Mouse (Mus musculus) CH12.LX (cell line): ENCODE data around the gene Rbpjl. TPM values are rescaled to one million over a fixed set of nuclear protein-coding genes. Genes with fewer than 3 reads are reported as not detected.

Source experiments
- DNase-seq: peaks from one replicate; pipeline ENCODE4 v3.0.0-alpha.2; 2013; ENCODE audit errors: extremely low read depth
- H3K27ac ChIP-seq: 2 replicates; pipeline ENCODE4 v1.5.1; 2012; ENCODE audit warnings: low read depth, mild to moderate bottlenecking, control low read depth, moderate library complexity; ENCODE audit not compliant: insufficient read depth
- H3K27me3 ChIP-seq: replicated peaks from 2 replicates; pipeline ENCODE3; 2012; ENCODE audit warnings: inconsistent platforms
- H3K36me3 ChIP-seq, 2 experiments: replicated peaks in 1 of 2; 2 replicates each; pipeline versions ENCODE3 to v1.6.1; 2012; ENCODE audit warnings: inconsistent platforms in 1 of 2, low read length in 1 of 2, mild to moderate bottlenecking in 1 of 2, mixed read lengths in 1 of 2, moderate library complexity in 1 of 2; ENCODE audit not compliant: control insufficient read depth in 1 of 2, insufficient read depth in 1 of 2
- H3K4me1 ChIP-seq, 2 experiments: 2 replicates each; pipeline ENCODE4 v1.6.1; 2012; ENCODE audit warnings: inconsistent platforms in 1 of 2, moderate library complexity in 1 of 2; ENCODE audit not compliant: insufficient read depth in 2 of 2, control insufficient read depth in 1 of 2
- H3K4me2 ChIP-seq: 2 replicates; pipeline ENCODE4 v1.6.1; 2012; ENCODE audit warnings: low read depth, mild to moderate bottlenecking, control low read depth; ENCODE audit not compliant: poor library complexity, insufficient read depth, severe bottlenecking
- H3K4me3 ChIP-seq, 3 experiments: fragments of 150-350 bp in 1 of 3; sonication (generic) in 1 of 3; replicated peaks in 1 of 3; 2 replicates each; pipeline versions ENCODE3 to v1.5.1; 2011 to 2012; ENCODE audit warnings: low read depth in 2 of 3, low read length in 2 of 3, mild to moderate bottlenecking in 2 of 3, moderate library complexity in 2 of 3, control low read depth in 1 of 3, improper control_type of control experiment in 1 of 3, inconsistent platforms in 1 of 3, mixed read lengths in 1 of 3; ENCODE audit not compliant: poor library complexity in 1 of 3
- H3K79me2 ChIP-seq: replicated peaks from 2 replicates; pipeline ENCODE4 v1.6.1; 2012; ENCODE audit warnings: mild to moderate bottlenecking, moderate library complexity; ENCODE audit not compliant: control insufficient read depth, poor library complexity, insufficient read depth, severe bottlenecking; ENCODE audit errors: extremely low read depth
- H3K9ac ChIP-seq: 2 replicates; pipeline ENCODE4 v1.6.1; 2012; ENCODE audit warnings: low read depth, mild to moderate bottlenecking, control low read depth, moderate library complexity; ENCODE audit not compliant: insufficient read depth
- H3K9me3 ChIP-seq: replicated peaks from 2 replicates; pipeline ENCODE3; 2012; ENCODE audit warnings: low read length, inconsistent platforms, mixed read lengths
- CTCF ChIP-seq, 2 experiments: IDR thresholded peaks in 1 of 2; conservative IDR thresholded peaks in 1 of 2; 2 replicates each; pipeline ENCODE4 v1.5.1; 2011 to 2012; ENCODE audit warnings: low read depth in 2 of 2, low read length in 2 of 2, improper control_type of control experiment in 1 of 2, inconsistent platforms in 1 of 2, mild to moderate bottlenecking in 1 of 2, moderate library complexity in 1 of 2
- EP300 ChIP-seq: IDR thresholded peaks from 2 replicates; pipeline ENCODE4 v1.6.1; 2011; ENCODE audit warnings: low read length, improper control_type of control experiment
- ETS1 ChIP-seq: conservative IDR thresholded peaks from 2 replicates; pipeline ENCODE4 v1.6.1; 2012; ENCODE audit warnings: low read depth, mild to moderate bottlenecking, inconsistent platforms, low read length, improper control_type of control experiment, moderate library complexity
- HCFC1 ChIP-seq: IDR thresholded peaks from 2 replicates; pipeline ENCODE4 v1.6.1; 2012; ENCODE audit warnings: low read depth, mild to moderate bottlenecking, inconsistent platforms, low read length, improper control_type of control experiment
- KAT2A ChIP-seq: IDR thresholded peaks from 2 replicates; pipeline ENCODE4 v1.6.1; 2012; ENCODE audit warnings: low read length, improper control_type of control experiment, inconsistent platforms; ENCODE audit not compliant: insufficient replicate concordance
- MAFK ChIP-seq: IDR thresholded peaks from 2 replicates; pipeline ENCODE4 v1.6.1; 2011; ENCODE audit warnings: low read length, improper control_type of control experiment; ENCODE audit not compliant: insufficient replicate concordance
- MAZ ChIP-seq: IDR thresholded peaks from 2 replicates; pipeline ENCODE4 v1.6.1; 2012; ENCODE audit warnings: low read depth, mild to moderate bottlenecking, inconsistent platforms, low read length, improper control_type of control experiment, moderate library complexity
- MEF2A ChIP-seq: IDR thresholded peaks from 2 replicates; pipeline ENCODE4 v1.6.1; 2014; ENCODE audit warnings: low read depth, mild to moderate bottlenecking, inconsistent platforms, low read length, improper control_type of control experiment, borderline replicate concordance
- MXI1 ChIP-seq: IDR thresholded peaks from 2 replicates; pipeline ENCODE4 v1.6.1; 2011; ENCODE audit warnings: mild to moderate bottlenecking, low read depth, low read length, improper control_type of control experiment
- MYC ChIP-seq: IDR thresholded peaks from 2 replicates; pipeline ENCODE4 v1.6.1; 2011; ENCODE audit warnings: low read depth, mild to moderate bottlenecking, improper control_type of control experiment, low read length
- NRF1 ChIP-seq: IDR thresholded peaks from 2 replicates; pipeline ENCODE4 v1.6.1; 2014; ENCODE audit warnings: low read depth, mild to moderate bottlenecking, inconsistent platforms, low read length, improper control_type of control experiment, moderate library complexity
- POLR2A ChIP-seq: IDR thresholded peaks from 2 replicates; pipeline ENCODE4 v1.6.1; 2011; ENCODE audit warnings: low read depth, mild to moderate bottlenecking, improper control_type of control experiment, low read length
- POLR2AphosphoS2 ChIP-seq: IDR thresholded peaks from 2 replicates; pipeline ENCODE4 v1.6.1; 2011; ENCODE audit warnings: low read depth, low read length, improper control_type of control experiment
- RAD21 ChIP-seq: IDR thresholded peaks from 2 replicates; pipeline ENCODE4 v1.6.1; 2011; ENCODE audit warnings: low read depth, mild to moderate bottlenecking, low read length, improper control_type of control experiment, moderate library complexity
- SIN3A ChIP-seq: IDR thresholded peaks from 2 replicates; pipeline ENCODE4 v1.6.1; 2012; ENCODE audit warnings: low read length, improper control_type of control experiment, inconsistent platforms
- SMC3 ChIP-seq: IDR thresholded peaks from 2 replicates; pipeline ENCODE4 v1.6.1; 2011; ENCODE audit warnings: low read depth, low read length, improper control_type of control experiment
- TBP ChIP-seq: conservative IDR thresholded peaks from 2 replicates; pipeline ENCODE4 v1.6.1; 2011; ENCODE audit warnings: low read depth, low read length, improper control_type of control experiment
- TCF12 ChIP-seq: IDR thresholded peaks from 2 replicates; pipeline ENCODE4 v1.6.1; 2014; ENCODE audit warnings: low read depth, mild to moderate bottlenecking, inconsistent platforms, low read length, improper control_type of control experiment
- UBTF ChIP-seq: IDR thresholded peaks from 2 replicates; pipeline ENCODE4 v1.6.1; 2012; ENCODE audit warnings: low read depth, mild to moderate bottlenecking, inconsistent platforms, low read length, improper control_type of control experiment, moderate library complexity
- USF1 ChIP-seq: IDR thresholded peaks from 2 replicates; pipeline ENCODE4 v1.6.1; 2014; ENCODE audit warnings: low read depth, mild to moderate bottlenecking, inconsistent platforms, low read length, improper control_type of control experiment
- USF2 ChIP-seq: conservative IDR thresholded peaks from 2 replicates; pipeline ENCODE4 v1.6.1; 2011; ENCODE audit warnings: low read depth, low read length, improper control_type of control experiment
- ZC3H11A ChIP-seq: IDR thresholded peaks from 2 replicates; pipeline ENCODE4 v1.6.1; 2012; ENCODE audit warnings: low read depth, mild to moderate bottlenecking, inconsistent platforms, low read length, improper control_type of control experiment
- ZMIZ1 ChIP-seq: IDR thresholded peaks from 2 replicates; pipeline ENCODE4 v1.6.1; 2012; ENCODE audit warnings: low read depth, mild to moderate bottlenecking, inconsistent platforms, low read length, improper control_type of control experiment
- ZNF384 ChIP-seq: IDR thresholded peaks from 2 replicates; pipeline ENCODE4 v1.6.1; 2012; ENCODE audit warnings: low read depth, low read length, improper control_type of control experiment, inconsistent platforms
- dilution Hi-C: fragments of 300-500 bp; cut with MboI; formaldehyde crosslinking; loops from 2 replicates; pipeline ENCODE4 v1.14.3; 2020; ENCODE audit warnings: low sequenced_read_pairs; ENCODE audit not compliant: extremely low pct_unique_long_range_greater_than_20kb, extremely low pct_ligation_motif_present
- in situ Hi-C: fragments of 300-500 bp; cut with MboI; formaldehyde crosslinking; loops from 3 replicates; pipeline ENCODE4 v1.14.3; 2019; ENCODE audit warnings: low sequenced_read_pairs, low pct_ligation_motif_present, low pct_unique_long_range_greater_than_20kb, mixed read lengths
- polyA plus RNA-seq: library from polyadenylated mRNA; unstranded; fragments of >175 nt; gene quantifications from 2 replicates; pipeline ENCODE4 v1.2.1, GENCODE M21; 2012; ENCODE audit warnings: low read depth; ENCODE audit not compliant: insufficient read length
- total RNA-seq, 2 experiments: library from RNA; depleted of rRNA; stranded (reverse); fragments of 300-350 nt in 1 of 2; fragments of >200 nt in 1 of 2; gene quantifications; 2 replicates each; pipeline ENCODE4 v1.2.3; 2012 to 2014

Gene Rbpjl
- total and polyA plus RNA-seq, 3 experiments = 0.08 TPM; not detected in 2

DNA sequence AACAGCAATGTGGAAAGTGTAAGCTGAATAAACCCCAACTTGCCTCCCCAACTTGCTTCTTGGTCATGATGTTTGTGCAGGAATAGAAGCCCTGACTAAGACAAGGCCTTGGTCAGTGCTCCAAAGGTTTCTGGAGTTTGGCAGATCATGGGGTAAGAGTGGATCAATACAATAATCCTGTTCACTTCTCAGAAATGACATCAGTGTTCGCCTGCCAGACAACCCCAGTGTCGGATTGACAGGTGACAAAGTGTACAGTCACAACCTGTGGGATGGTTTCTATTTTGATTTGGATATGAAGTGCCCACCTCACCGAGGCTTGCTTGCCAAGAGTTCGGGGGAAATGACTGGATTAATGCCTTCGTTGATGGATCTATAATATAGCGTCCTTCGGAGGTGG is 18.4 kb downstream of the Rbpjl start:
- DNase-seq = no peak
- Histone ChIP-seq H3K27ac (no peak overlapping the region), H3K36me3 (peaks cover 15 to 26% of the 10 kb centered on the region in 2 experiments), H3K4me2 (no peak overlapping the region), H3K4me3 (no peak overlapping the region), H3K79me2 (no peaks in the 10 kb centered on the region), H3K9me3 (peaks cover 5% of the 10 kb centered on the region), H3K4me1 (peaks cover 20 to 55% of the 10 kb centered on the region in 2 experiments)
- in situ Hi-C loops = loop anchor here (5.0 to 25.0 kb wide), 2 partner anchors 36 to 316 kb away; partner anchors contain the start of genes Dnttip1, Sys1 and Wfdc3
- TF ChIP-seq RAD21 (no peak), MEF2A (no peak), SIN3A (no peak), POLR2AphosphoS2 (no peak), MYC (no peak), NRF1 (no peak), UBTF (no peak), TBP (no peak), MXI1 (no peak), ETS1 (no peak), USF1 (no peak), USF2 (no peak), CTCF (conservative IDR thresholded peaks at IDR 0.05 in 1 of 2, IDR thresholded peaks at IDR 0.05 in 1 of 2; ENCODE audit: low read depth in 2 of 2, low read length in 2 of 2) (no peak), EP300 (no peak), SMC3 (no peak), HCFC1 (no peak), POLR2A (no peak), KAT2A (no peak), MAFK (no peak), ZNF384 (no peak)
- TF ChIP-seq, all 38 proteins: peak for 0
- dilution Hi-C loops = no loop called here
- Histone ChIP-seq H3K9ac (no peak overlapping the region), H3K27me3 (no peaks in the 10 kb centered on the region)

DNA sequence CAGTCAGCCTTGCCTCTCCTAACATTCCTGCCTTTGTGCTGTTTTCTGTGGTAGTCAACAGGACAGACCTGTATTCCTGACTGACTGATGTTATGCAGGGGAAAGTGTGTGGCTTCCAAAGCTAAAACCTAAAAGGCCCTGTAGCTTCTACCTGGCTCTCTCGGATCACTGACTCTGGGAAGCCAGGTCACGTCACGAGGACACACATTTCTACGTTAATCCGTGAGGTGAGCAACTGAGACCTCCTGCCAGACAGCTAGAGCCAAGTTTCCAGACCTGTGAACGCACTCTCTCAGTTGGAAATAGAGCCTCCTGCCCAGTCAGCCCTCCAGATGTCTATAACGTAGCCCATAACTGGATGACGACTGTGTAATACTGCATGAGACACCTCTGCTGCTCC is 19.0 kb downstream of the Rbpjl start:
- H3K27me3 ChIP-seq = no peaks in the 10 kb centered on the region
- TF ChIP-seq MXI1 = no peak
- no peak for TF ChIP-seq SMC3
- no peak for TF ChIP-seq USF1
- TF ChIP-seq HCFC1 = no peak
- no peak for TF ChIP-seq MYC
- no peak for TF ChIP-seq EP300
- TF ChIP-seq TCF12 = no peak
- no peak for TF ChIP-seq MEF2A
- TF ChIP-seq ZC3H11A = no peak
- TF ChIP-seq MAZ = no peak
- no peak for TF ChIP-seq ZMIZ1
- TF ChIP-seq RAD21 = no peak
- peaks cover 20 to 55% of the 10 kb centered on the region in 2 experiments for H3K4me1 ChIP-seq
- DNase-seq = no peak
- H3K4me3 ChIP-seq = no peak overlapping the region
- dilution Hi-C loops = no loop called here
- peaks cover 5% of the 10 kb centered on the region for H3K9me3 ChIP-seq
- in situ Hi-C loops = loop anchor here (5.0 to 25.0 kb wide), 2 partner anchors 35 to 315 kb away; partner anchors contain the start of genes Dnttip1, Sys1 and Wfdc3
- H3K36me3 ChIP-seq = peaks cover 22 to 32% of the 10 kb centered on the region in 2 experiments
- no peak overlapping the region for H3K4me2 ChIP-seq
- no peaks in the 10 kb centered on the region for H3K79me2 ChIP-seq
- peak overlapping the region; percentile 89 for H3K27ac ChIP-seq
- no peak overlapping the region for H3K9ac ChIP-seq
